Mouse (Mus musculus): Measurements from ENCODE around the gene Pnma5. TPM values are rescaled to one million over a fixed set of nuclear protein-coding genes. Genes with fewer than 3 reads are reported as not detected.

Gene Pnma5
- polyA plus RNA-seq, 1 experiment from 2014 or later: not detected

DNA sequence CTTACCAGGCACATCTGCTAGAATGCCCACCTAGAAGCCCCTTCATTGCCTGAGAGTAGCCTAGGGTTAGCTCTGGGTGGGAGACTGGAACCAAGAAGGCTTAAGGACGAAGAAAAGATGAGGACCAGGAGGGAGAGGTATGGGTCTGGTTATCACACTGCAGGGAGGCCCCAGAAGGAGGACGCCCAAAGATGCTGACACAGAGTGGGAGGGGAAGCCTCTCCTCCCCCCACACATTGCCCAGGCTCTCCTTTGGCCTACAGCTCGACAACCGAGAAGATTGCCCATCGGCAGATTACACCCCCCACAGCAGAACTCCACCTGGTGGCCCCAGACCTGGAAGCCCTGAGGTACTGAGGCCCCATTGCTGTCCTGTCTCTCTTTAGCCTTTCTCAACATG is 33.8 kb downstream of the Pnma5 start:
- Histone ChIP-seq H3K4me1 (ENCODE audit: insufficient read depth) (no peaks in the 10 kb centered on the region), H3K9me3 (ENCODE audit: low read depth, low read length) (no peaks in the 10 kb centered on the region), H3K4me3 (ENCODE audit: low read depth, low read length) (no peak overlapping the region), H3K9ac (no peak overlapping the region), H3K4me2 (no peak overlapping the region), H3K27ac (ENCODE audit: low read depth) (no peak overlapping the region), H3K36me3 (ENCODE audit: insufficient read depth) (no peaks in the 10 kb centered on the region), H3K27me3 (ENCODE audit: insufficient read depth, low read length) (no peaks in the 10 kb centered on the region)
- TF ChIP-seq CTCF (IDR thresholded peaks at IDR 0.05; ENCODE audit: low read depth): no peak
- no peak for DNase-seq
- no peak for ATAC-seq (ENCODE audit: insufficient read depth)
- 75% methylated on average over 5 of the region's 5 CpGs for WGBS

GRCm38 (mm10) chrX:72995542-72995941 is 41.4 kb downstream of the Pnma5 start:
- H3K36me3 ChIP-seq (ENCODE audit: insufficient read depth): no peaks in the 10 kb centered on the region
- no peak for ATAC-seq (ENCODE audit: insufficient read depth)
- H3K27me3 ChIP-seq (ENCODE audit: insufficient read depth, low read length): no peaks in the 10 kb centered on the region
- no peaks in the 10 kb centered on the region for H3K9me3 ChIP-seq (ENCODE audit: low read depth, low read length)
- no peak overlapping the region for H3K9ac ChIP-seq
- peak; percentile 36 for DNase-seq
- H3K27ac ChIP-seq (ENCODE audit: low read depth): no peak overlapping the region
- TF ChIP-seq CTCF (IDR thresholded peaks at IDR 0.05; ENCODE audit: low read depth): no peak
- H3K4me1 ChIP-seq (ENCODE audit: insufficient read depth): no peaks in the 10 kb centered on the region
- no peak overlapping the region for H3K4me3 ChIP-seq (ENCODE audit: low read depth, low read length)
- WGBS: 45% methylated on average over 3 of the region's 3 CpGs
- H3K4me2 ChIP-seq: no peak overlapping the region

DNA sequence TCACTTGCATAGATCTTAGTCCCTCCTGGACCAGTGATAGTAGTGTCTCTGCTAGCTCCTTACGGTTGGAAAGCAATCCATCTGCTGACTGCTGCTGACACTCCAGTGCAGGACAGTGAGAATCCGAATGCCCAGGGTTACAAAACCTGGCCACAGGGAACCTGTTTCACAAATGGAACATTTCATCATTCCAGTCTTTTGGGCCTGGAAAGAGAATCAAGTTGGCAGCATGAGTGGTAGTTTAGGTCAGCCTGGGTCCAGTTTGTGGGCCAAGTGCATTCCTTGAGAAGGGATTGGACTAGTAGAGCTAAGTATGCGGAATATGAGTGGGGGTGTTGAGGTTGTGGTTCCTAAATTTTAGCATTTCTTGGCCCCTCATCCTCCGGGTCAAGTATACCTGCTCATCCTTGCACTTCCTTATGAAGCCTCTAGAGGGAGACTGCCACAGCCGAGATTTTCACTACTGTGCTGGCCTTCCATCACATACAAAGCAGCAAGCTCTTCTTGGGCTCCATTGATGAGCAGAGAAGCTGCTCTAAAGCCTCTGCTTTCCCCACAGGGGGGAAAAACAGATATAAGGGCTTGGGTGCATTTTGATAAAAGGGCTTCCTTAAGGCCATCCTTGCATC is 44.5 kb downstream of the Pnma5 start:
- Histone ChIP-seq H3K9me3 (ENCODE audit: low read depth, low read length) (no peaks in the 10 kb centered on the region), H3K9ac (no peak overlapping the region), H3K27ac (ENCODE audit: low read depth) (no peak overlapping the region), H3K4me3 (ENCODE audit: low read depth, low read length) (no peak overlapping the region), H3K27me3 (ENCODE audit: insufficient read depth, low read length) (no peaks in the 10 kb centered on the region), H3K4me2 (no peak overlapping the region), H3K4me1 (ENCODE audit: insufficient read depth) (no peaks in the 10 kb centered on the region), H3K36me3 (ENCODE audit: insufficient read depth) (no peaks in the 10 kb centered on the region)
- ATAC-seq (ENCODE audit: insufficient read depth): no peak
- peak; percentile 47 for TF ChIP-seq CTCF (IDR thresholded peaks at IDR 0.05; ENCODE audit: low read depth)
- 51% methylated on average over 5 of the region's 5 CpGs for WGBS
- peak; percentile 14 for DNase-seq

DNA sequence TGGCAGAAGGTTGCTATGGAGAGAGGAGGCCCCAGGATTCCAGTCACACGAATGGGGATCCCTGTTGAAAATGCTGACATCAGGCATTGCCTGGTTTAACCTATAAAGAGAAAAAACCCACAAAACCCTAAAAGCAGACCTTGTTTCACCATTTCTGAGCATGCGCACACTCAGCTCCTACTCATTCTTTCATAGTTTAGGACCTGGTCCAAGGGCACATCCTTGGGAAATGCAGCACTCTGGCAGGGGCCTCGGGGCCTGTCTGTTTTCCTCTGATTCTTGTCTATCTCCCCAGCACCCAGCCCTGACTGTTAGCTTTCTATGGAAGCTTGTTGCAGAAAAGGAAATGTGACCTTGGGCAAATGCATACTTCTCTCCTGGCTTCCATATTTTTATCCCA is 46.3 kb downstream of the Pnma5 start:
- Histone ChIP-seq H3K4me3 (ENCODE audit: low read depth, low read length) (no peak overlapping the region), H3K36me3 (ENCODE audit: insufficient read depth) (no peaks in the 10 kb centered on the region), H3K4me2 (no peak overlapping the region), H3K4me1 (ENCODE audit: insufficient read depth) (no peaks in the 10 kb centered on the region), H3K9me3 (ENCODE audit: low read depth, low read length) (no peaks in the 10 kb centered on the region), H3K27ac (ENCODE audit: low read depth) (no peak overlapping the region), H3K9ac (no peak overlapping the region), H3K27me3 (ENCODE audit: insufficient read depth, low read length) (no peaks in the 10 kb centered on the region)
- ATAC-seq (ENCODE audit: insufficient read depth) (no peak), DNase-seq (no peak)
- 63% methylated on average over 3 of the region's 3 CpGs for WGBS
- no peak for TF ChIP-seq CTCF (IDR thresholded peaks at IDR 0.05; ENCODE audit: low read depth)

DNA sequence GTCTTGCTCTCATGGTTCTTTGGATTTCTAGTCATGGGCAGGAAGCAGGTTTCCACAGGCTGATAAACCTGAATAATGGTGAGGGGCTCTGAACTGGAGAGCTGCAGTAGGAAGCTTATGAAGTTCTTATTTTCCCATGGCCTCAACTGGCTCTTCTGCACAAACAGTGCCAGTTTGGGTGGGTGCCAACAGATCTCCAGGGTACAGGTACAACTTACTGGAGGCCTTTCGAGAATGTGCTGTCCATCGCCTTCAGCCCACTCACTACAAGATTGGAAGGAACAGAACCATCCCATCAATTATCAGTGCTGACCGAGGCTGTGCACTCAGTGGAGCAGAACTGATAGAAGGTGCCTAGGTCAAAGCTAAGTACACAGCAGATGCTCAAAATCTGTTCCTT is 48.5 kb downstream of the Pnma5 start:
- no peaks in the 10 kb centered on the region for H3K9me3 ChIP-seq (ENCODE audit: low read depth, low read length)
- no peak for TF ChIP-seq CTCF (IDR thresholded peaks at IDR 0.05; ENCODE audit: low read depth)
- H3K27me3 ChIP-seq (ENCODE audit: insufficient read depth, low read length): no peaks in the 10 kb centered on the region
- no peaks in the 10 kb centered on the region for H3K4me1 ChIP-seq (ENCODE audit: insufficient read depth)
- no peak overlapping the region for H3K4me3 ChIP-seq (ENCODE audit: low read depth, low read length)
- WGBS: 82% methylated on average over 3 of the region's 3 CpGs
- H3K4me2 ChIP-seq: no peak overlapping the region
- no peak overlapping the region for H3K27ac ChIP-seq (ENCODE audit: low read depth)
- no peaks in the 10 kb centered on the region for H3K36me3 ChIP-seq (ENCODE audit: insufficient read depth)
- DNase-seq (no peak), ATAC-seq (ENCODE audit: insufficient read depth) (no peak)
- no peak overlapping the region for H3K9ac ChIP-seq

GRCm38 (mm10) chrX:72987520-72987905 is 49.4 kb downstream of the Pnma5 start:
- TF ChIP-seq CTCF (IDR thresholded peaks at IDR 0.05; ENCODE audit: low read depth): no peak
- 15% methylated on average over 14 of the region's 14 CpGs for WGBS
- peak overlapping the region; percentile 29; the same call in 1 of the 2 replicates for H3K9ac ChIP-seq
- ATAC-seq (ENCODE audit: insufficient read depth): no peak
- H3K9me3 ChIP-seq (ENCODE audit: low read depth, low read length): no peaks in the 10 kb centered on the region
- no peak for DNase-seq
- H3K27ac ChIP-seq (ENCODE audit: low read depth): no peak overlapping the region
- H3K36me3 ChIP-seq (ENCODE audit: insufficient read depth): no peaks in the 10 kb centered on the region
- H3K4me3 ChIP-seq (ENCODE audit: low read depth, low read length): peak overlapping the region; percentile 36
- H3K4me1 ChIP-seq (ENCODE audit: insufficient read depth): no peaks in the 10 kb centered on the region
- no peaks in the 10 kb centered on the region for H3K27me3 ChIP-seq (ENCODE audit: insufficient read depth, low read length)
- peak overlapping the region; percentile 63 for H3K4me2 ChIP-seq

DNA sequence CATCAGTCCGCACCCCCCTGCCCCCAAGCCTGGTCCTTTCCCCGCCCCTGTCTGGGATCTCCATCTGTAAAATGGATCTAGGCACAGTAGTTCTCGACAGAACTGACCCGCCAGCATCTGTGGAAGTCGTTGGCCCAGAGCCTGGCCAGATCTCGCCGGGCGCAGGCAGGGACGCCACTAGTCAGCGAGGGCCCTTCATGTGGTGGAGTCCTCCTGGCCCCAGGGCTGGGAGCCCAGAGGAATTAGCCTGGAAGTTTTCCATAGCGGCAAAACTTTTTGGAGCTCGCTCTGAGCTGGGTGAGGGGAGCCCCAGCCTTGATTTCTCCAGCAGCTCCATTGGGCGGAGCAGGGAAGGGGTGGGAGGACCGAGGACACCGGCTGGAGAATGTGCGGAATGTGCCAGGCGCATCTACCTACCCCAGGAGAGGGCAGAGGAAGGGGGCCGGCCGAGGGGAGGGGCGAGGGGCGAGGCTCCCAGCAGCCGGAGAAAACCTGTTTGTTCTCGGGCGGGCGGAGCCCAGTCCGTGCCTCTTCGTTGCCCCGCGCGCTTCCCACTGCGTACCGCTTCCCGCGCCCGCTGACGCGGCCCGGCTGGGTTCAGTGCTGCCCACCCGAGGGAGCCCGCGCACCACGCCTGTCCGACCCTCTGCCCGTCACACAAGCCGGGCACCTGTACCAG is 49.9 kb downstream of the Pnma5 start, which contains the start of gene Zfp185:
Zfp185 (plus strand) TSS at position 499 of the 679 bp plus-strand sequence.
- WGBS: 12% methylated on average over 43 of the region's 45 CpGs
- DNase-seq (peak; percentile 63), ATAC-seq (ENCODE audit: insufficient read depth) (peak; percentile 86)
- Histone ChIP-seq H3K4me3 (ENCODE audit: low read depth, low read length) (peak within 1 kb of the TSS; percentile 36), H3K4me2 (peak within 1 kb of the TSS; percentile 63), H3K27ac (ENCODE audit: low read depth) (no peak within 1 kb of the TSS), H3K9me3 (ENCODE audit: low read depth, low read length) (no peaks in the 10 kb centered on the region), H3K9ac (peak within 1 kb of the TSS; percentile 29; the same call in 1 of the 2 replicates), H3K4me1 (ENCODE audit: insufficient read depth) (no peaks in the 10 kb centered on the region), H3K36me3 (ENCODE audit: insufficient read depth) (no peaks in the 10 kb centered on the region), H3K27me3 (ENCODE audit: insufficient read depth, low read length) (no peaks in the 10 kb centered on the region)
- no peak for TF ChIP-seq CTCF (IDR thresholded peaks at IDR 0.05; ENCODE audit: low read depth)

Data from lung, embryonic 14.5 days (tissue).